Mouse (Mus musculus) liver, postnatal 0 days (tissue): ENCODE data around the gene Ndrg2.

Experiments
- CTCF ChIP-seq: sonication (generic); IDR thresholded peaks from 2 replicates; pipeline ENCODE4 v1.5.1; 2016; ENCODE audit warnings: antibody characterized with exemption, low read depth
- EP300 ChIP-seq: IDR thresholded peaks from 2 replicates; pipeline ENCODE4 v1.6.1; 2016; ENCODE audit warnings: antibody characterized with exemption, low read depth, mild to moderate bottlenecking

GRCm38 (mm10) chr14:51930824-51931223 is 16.9 kb upstream of the Ndrg2 start:
- TF ChIP-seq CTCF (peak; percentile 81), EP300 (no peak)
